Mouse (Mus musculus) neural tube, embryonic 15.5 days (tissue): ENCODE data around the gene Npb. TPM values are rescaled to one million over a fixed set of nuclear protein-coding genes. Genes with fewer than 3 reads are reported as not detected.

ENCODE experiments used
- ATAC-seq: fragments of 200-750 bp; cut with Nextera tagmentation; 2 replicates; pipeline ENCODE4 v1.8.0; 2017; ENCODE audit warnings: mild to moderate bottlenecking, moderate TSS enrichment, moderate library complexity; ENCODE audit not compliant: low FRiP score
- H3K27ac ChIP-seq: fragments of 300-500 bp; sonication (generic); replicated peaks from 2 replicates; pipeline ENCODE4 v1.5.1; 2015; ENCODE audit warnings: mild to moderate bottlenecking, inconsistent platforms
- H3K27me3 ChIP-seq: fragments of 300-500 bp; sonication (generic); replicated peaks from 2 replicates; pipeline ENCODE4 v1.6.1; 2015; ENCODE audit warnings: inconsistent platforms
- H3K36me3 ChIP-seq: fragments of 300-500 bp; sonication (generic); 2 replicates; pipeline ENCODE4 v1.6.1; 2015; ENCODE audit warnings: inconsistent platforms
- H3K4me1 ChIP-seq: fragments of 300-500 bp; sonication (generic); 2 replicates; pipeline ENCODE4 v1.6.1; 2015; ENCODE audit warnings: inconsistent platforms
- H3K4me2 ChIP-seq: fragments of 300-500 bp; sonication (generic); 2 replicates; pipeline ENCODE4 v1.6.1; 2015; ENCODE audit warnings: inconsistent platforms, mild to moderate bottlenecking, moderate library complexity
- H3K4me3 ChIP-seq: fragments of 300-500 bp; sonication (generic); replicated peaks from 2 replicates; pipeline ENCODE4 v1.5.1; 2015; ENCODE audit warnings: mild to moderate bottlenecking, inconsistent platforms
- H3K9ac ChIP-seq: fragments of 300-500 bp; sonication (generic); replicated peaks from 2 replicates; pipeline ENCODE4 v1.6.1; 2015; ENCODE audit warnings: mild to moderate bottlenecking, inconsistent platforms
- H3K9me3 ChIP-seq: fragments of 300-500 bp; sonication (generic); replicated peaks from 2 replicates; pipeline ENCODE4 v1.6.1; 2016; ENCODE audit warnings: inconsistent platforms
- WGBS: fragments of 180-500 bp; shearing (Covaris S2); methylation state at CpG from one replicate; pipeline ENCODE4 v1.1.7; 2015; ENCODE audit warnings: mixed read lengths; 5-methylcytosine and 5-hydroxymethylcytosine counted together
- polyA plus RNA-seq: library from polyadenylated mRNA; unstranded; fragments of >200 nt; fragmentation: Nextera tagmentation; extraction: Ambion mirVana; gene quantifications from 2 replicates; pipeline ENCODE4 v1.2.1, GENCODE M21; 2015

Npb gene
- polyA plus RNA-seq, 1 experiment from 2014 or later = 0.86 TPM

DNA sequence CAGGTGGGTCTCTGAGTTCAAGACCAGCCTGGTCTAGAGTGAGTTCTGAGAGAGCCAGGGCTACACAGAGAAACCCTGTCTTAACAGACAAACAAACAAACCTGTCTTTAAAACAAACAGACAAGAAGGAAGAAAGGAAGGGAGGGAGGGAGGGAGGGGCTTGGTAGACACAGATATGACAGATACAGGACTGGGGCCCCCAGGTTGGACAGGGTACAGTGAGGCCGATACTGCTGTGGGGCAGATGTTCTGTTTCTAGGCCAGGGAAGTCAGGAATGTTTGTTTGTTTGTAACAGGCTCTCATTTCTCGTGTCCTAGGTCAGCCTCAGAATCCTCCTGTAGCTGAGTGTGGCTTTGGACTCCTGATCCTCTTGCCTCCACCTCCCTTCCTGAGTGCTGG is 4.7 kb upstream of the Npb start:
- Histone ChIP-seq H3K4me3 (no peak overlapping the region), H3K4me1 (peaks cover 16% of the 10 kb centered on the region), H3K9ac (no peak overlapping the region), H3K27ac (no peak overlapping the region), H3K27me3 (no peaks in the 10 kb centered on the region), H3K36me3 (peaks cover 58% of the 10 kb centered on the region), H3K4me2 (no peak overlapping the region), H3K9me3 (no peaks in the 10 kb centered on the region)
- ATAC-seq = no peak
- WGBS = 90% methylated on average over 2 of the region's 2 CpGs

DNA sequence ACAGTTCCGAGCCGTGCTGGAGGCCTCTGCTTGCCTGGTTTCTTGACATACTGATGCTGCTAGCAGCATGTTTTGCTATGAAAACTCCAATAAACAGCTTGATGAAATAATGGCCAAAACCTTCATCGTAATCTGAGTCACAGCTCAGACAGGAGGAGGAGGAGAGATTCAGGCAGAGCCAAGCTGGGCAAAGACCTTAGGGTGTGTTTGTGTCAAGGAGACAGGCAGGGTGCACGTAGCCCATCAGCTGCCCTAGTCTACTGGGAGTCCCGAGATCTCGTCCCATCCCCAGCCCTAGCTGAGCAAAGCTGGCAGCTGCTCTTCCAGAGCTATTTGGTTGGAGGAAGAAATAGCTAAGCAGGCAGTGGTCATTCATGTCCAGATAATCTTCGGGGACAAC is 2.6 kb upstream of the Npb start:
- ATAC-seq = no peak
- H3K4me3 ChIP-seq = no peak overlapping the region
- H3K4me1 ChIP-seq = peaks cover 12% of the 10 kb centered on the region
- H3K27me3 ChIP-seq = peaks cover 3% of the 10 kb centered on the region; the same call in 1 of the 2 replicates
- no peak overlapping the region for H3K4me2 ChIP-seq
- 92% methylated on average over 7 of the region's 7 CpGs for WGBS
- H3K9ac ChIP-seq = no peak overlapping the region
- peaks cover 65% of the 10 kb centered on the region for H3K36me3 ChIP-seq
- no peaks in the 10 kb centered on the region for H3K9me3 ChIP-seq
- no peak overlapping the region for H3K27ac ChIP-seq

DNA sequence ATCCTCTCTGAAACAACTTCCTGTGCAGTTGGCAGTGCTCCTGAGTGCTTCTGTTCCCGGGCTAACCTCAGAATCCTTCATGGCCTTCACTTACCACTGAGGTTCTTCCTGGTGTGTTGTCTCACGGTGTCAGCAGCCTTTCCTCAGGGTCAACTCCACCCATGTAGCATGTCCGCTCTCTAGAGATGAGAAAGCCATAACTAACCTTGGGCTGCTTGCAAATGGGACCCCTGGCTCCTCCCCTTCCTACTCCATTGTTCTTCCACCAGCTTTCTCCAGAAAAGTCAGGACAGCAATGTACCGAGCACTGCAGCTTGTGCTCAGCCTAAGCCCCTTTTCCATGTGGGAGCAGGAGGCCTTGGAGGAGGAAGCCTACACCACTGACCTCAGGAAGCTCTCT is 1.5 kb upstream of the Npb start:
- Histone ChIP-seq H3K9me3 (no peaks in the 10 kb centered on the region), H3K9ac (no peak overlapping the region), H3K4me1 (peaks cover 12% of the 10 kb centered on the region), H3K4me3 (no peak overlapping the region), H3K36me3 (peaks cover 70% of the 10 kb centered on the region), H3K27me3 (peaks cover 3% of the 10 kb centered on the region; the same call in 1 of the 2 replicates), H3K27ac (no peak overlapping the region), H3K4me2 (no peak overlapping the region)
- no peak for ATAC-seq
- WGBS = 75% methylated on average over 4 of the region's 4 CpGs

DNA sequence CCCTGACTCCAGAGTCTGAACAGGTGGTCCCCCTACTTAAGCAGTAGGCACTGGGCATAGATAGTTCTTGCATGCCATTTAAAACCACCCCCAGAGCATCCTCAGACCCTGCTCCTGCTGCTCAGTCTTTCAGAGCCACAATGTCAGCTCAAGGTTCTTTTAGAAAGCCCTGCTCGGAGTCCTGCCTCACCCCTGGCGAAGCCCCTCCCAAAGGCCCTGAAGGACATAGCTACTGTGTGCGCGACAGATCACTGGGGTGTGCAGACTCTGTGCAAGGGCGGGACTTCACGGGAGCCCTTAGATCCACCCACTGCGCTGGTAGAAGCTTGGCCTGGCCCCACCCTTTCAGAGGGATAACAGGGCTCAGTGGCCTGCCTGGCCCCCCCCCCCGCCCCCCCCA is 973 bp downstream of the Npb start:
- no peaks in the 10 kb centered on the region for H3K9me3 ChIP-seq
- ATAC-seq = no peak
- H3K36me3 ChIP-seq = peaks cover 71% of the 10 kb centered on the region
- H3K27me3 ChIP-seq = peaks cover 3% of the 10 kb centered on the region; the same call in 1 of the 2 replicates
- WGBS = 36% methylated on average over 8 of the region's 8 CpGs
- H3K4me2 ChIP-seq = 0 out of 2 replicates have a peak overlapping the region, but pooled peaks have one; percentile 56
- H3K27ac ChIP-seq = no peak overlapping the region
- no peak overlapping the region for H3K9ac ChIP-seq
- no peak overlapping the region for H3K4me3 ChIP-seq
- H3K4me1 ChIP-seq = peaks cover 12% of the 10 kb centered on the region

DNA sequence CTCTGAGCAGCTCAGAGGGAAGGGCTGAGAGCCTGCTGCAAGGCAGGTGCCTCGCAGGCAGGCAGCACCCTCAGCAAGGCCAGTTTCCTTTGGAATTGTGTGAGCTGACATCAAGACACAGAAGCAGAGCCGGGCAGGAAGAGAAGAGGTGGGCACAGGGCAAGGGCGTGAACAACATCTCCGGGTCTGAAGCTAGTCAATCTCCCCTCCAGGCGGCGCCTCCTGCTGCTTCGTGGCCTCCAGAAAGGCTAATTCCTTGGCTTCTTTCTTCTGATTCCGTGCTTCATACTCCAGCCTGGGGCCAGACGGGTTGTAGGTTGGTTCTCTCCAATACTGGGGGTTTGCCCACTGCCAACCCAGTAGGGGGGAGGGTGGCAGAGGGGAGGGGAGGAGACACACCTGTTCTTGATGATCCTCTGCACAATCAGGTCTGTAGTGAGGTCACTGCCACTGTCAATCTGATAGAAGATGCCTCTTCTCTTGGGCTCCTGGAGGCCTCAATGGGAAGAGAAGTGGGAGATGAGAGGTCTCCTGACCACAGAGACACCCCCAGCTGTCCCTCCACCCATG is 2.3 kb downstream of the Npb start:
- H3K4me3 ChIP-seq = no peak overlapping the region

DNA sequence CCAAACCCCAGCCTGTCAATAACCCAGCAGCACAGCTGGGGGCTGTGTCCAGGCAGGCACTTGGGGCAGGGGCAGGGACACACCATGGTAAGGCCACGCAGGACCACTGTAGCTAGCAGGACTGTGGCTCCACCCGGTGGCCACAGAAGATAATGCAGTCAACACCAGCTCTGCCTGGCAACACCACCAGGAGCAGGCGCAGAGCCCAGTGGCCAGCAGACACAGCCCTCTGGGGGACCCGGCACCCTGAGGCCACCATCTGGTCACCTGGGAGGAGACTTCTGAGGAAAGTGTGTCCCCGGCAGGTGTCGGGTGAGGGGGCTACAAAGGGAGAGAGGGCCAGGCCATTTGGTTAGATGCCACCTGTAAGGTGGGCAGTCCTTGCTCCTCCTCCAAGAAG is 4.5 kb downstream of the Npb start:
- no peak overlapping the region for H3K4me2 ChIP-seq
- peaks cover 3% of the 10 kb centered on the region; the same call in 1 of the 2 replicates for H3K27me3 ChIP-seq
- peaks cover 35% of the 10 kb centered on the region for H3K4me1 ChIP-seq
- peaks cover 49% of the 10 kb centered on the region for H3K36me3 ChIP-seq
- no peak overlapping the region for H3K9ac ChIP-seq
- no peak for ATAC-seq
- no peaks in the 10 kb centered on the region for H3K9me3 ChIP-seq
- H3K4me3 ChIP-seq = no peak overlapping the region
- no peak overlapping the region for H3K27ac ChIP-seq
- WGBS = 54% methylated on average over 6 of the region's 6 CpGs

More for the DNA sequence above, 2.3 kb downstream of the Npb start:
- Histone ChIP-seq H3K4me2 (no peak overlapping the region), H3K27ac (no peak overlapping the region), H3K9me3 (no peaks in the 10 kb centered on the region), H3K4me1 (peaks cover 20% of the 10 kb centered on the region), H3K27me3 (peaks cover 3% of the 10 kb centered on the region; the same call in 1 of the 2 replicates), H3K36me3 (peaks cover 62% of the 10 kb centered on the region), H3K9ac (no peak overlapping the region)
- ATAC-seq = no peak
- WGBS = 81% methylated on average over 9 of the region's 9 CpGs

DNA sequence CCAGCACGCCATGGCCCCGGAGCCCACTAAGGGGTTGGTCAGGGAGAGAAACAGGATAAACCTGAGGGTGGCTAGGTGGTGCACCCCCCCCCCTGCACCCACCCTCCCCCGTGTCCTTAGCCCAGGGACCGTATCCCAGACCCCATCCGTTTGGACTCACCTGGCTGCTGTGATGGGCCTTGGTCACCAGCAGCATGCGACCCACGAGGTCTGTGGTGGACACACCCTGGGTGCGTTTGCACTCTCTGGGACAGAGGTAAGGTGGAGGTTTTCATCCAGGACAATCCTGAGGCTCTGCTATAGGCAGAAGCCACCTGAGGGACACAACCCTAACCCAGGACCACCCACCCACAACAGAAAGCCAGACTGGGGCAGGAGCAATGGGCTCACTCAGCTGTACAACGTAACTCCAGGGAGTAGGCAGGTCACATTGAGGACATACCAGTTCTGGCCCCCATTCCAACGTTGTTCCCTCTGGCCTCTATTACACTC is 5.2 kb downstream of the Npb start:
- no peak overlapping the region for H3K4me2 ChIP-seq
- no peak overlapping the region for H3K4me3 ChIP-seq
- H3K9me3 ChIP-seq = no peaks in the 10 kb centered on the region
- peaks cover 3% of the 10 kb centered on the region; the same call in 1 of the 2 replicates for H3K27me3 ChIP-seq
- peaks cover 35% of the 10 kb centered on the region for H3K4me1 ChIP-seq
- H3K9ac ChIP-seq = no peak overlapping the region
- no peak overlapping the region for H3K27ac ChIP-seq
- peaks cover 54% of the 10 kb centered on the region for H3K36me3 ChIP-seq
- WGBS = 87% methylated on average over 10 of the region's 10 CpGs
- no peak for ATAC-seq

DNA sequence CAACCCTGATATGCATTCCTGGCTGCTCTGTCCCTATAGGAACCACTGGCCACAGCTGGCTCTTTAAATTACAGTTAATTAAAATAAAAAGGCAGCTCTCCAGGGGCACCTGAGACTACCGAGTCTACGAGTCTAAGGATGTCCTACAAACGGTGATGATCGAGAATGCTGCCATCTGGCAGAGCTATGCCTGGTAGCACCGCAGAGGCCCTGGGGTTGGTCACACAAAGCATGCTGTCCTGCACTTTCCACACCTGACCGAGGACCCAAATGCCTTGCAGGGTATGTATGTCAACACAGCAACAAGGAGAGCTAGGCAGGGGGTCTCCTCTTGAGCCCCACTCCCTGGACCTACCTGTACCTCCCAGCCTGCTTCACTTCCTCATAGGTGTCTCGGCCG is 5.7 kb downstream of the Npb start:
- Histone ChIP-seq H3K27ac (no peak overlapping the region), H3K36me3 (peaks cover 58% of the 10 kb centered on the region), H3K4me1 (peaks cover 31% of the 10 kb centered on the region), H3K27me3 (peaks cover 3% of the 10 kb centered on the region; the same call in 1 of the 2 replicates), H3K9ac (no peak overlapping the region), H3K9me3 (no peaks in the 10 kb centered on the region), H3K4me3 (no peak overlapping the region), H3K4me2 (no peak overlapping the region)
- 64% methylated on average over 8 of the region's 8 CpGs for WGBS
- ATAC-seq = no peak

DNA sequence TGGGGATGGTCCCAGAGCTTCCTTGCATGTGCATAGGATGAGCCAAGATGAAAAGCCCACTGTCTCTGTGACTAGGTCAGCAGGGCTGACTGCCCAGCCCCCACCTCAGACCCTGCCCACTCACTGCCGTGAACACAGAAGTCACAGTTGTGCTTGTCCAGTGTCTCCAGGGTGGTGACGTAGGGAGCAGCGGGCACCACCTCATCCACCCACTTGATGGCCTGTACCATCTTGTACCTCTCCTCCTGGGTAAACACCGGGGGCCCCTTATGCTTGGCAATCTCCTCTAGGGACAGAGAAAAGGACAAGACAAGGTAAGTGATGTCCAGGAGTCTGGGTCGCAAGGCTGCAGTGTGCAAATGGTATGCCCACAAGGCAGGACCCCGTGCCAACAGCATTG is 6.9 kb downstream of the Npb start:
- peaks cover 27% of the 10 kb centered on the region for H3K4me1 ChIP-seq
- 98% methylated on average over 6 of the region's 6 CpGs for WGBS
- H3K27me3 ChIP-seq = no peaks in the 10 kb centered on the region
- H3K9ac ChIP-seq = no peak overlapping the region
- H3K36me3 ChIP-seq = peaks cover 61% of the 10 kb centered on the region
- H3K27ac ChIP-seq = no peak overlapping the region
- no peak for ATAC-seq
- no peak overlapping the region for H3K4me3 ChIP-seq
- H3K4me2 ChIP-seq = no peak overlapping the region
- no peaks in the 10 kb centered on the region for H3K9me3 ChIP-seq

DNA sequence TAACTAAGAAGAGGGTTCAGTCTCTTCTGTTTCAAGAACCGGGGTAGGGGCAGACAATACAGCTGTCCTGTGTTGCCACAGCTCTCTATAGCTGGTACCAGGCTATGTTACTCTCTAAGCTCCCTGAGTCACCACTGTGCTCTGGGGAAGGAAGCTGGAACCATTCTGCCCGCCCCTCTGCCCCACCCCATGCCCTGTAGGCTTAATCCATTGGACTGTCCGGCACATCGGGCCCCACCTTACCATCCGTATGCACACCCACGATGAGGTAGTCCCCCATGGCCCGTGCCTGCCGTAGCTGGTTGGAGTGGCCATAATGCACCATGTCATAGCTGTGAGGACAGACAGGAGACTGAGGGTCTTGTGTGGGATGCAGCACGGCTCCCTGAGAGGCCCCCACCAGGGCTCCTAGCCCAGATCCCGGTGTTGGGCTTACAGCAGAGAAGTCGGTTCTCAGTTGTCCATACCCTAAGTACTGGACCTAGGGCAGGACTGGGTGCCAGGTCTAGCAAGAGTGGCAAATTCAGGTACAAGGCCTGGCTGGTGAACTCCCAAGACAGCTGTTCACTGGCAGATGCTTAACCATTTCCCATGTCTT is 7.4 kb downstream of the Npb start:
- H3K4me1 ChIP-seq = peaks cover 27% of the 10 kb centered on the region
- no peak overlapping the region for H3K27ac ChIP-seq
- no peaks in the 10 kb centered on the region for H3K9me3 ChIP-seq
- no peaks in the 10 kb centered on the region for H3K27me3 ChIP-seq
- 92% methylated on average over 11 of the region's 11 CpGs for WGBS
- H3K36me3 ChIP-seq = peaks cover 61% of the 10 kb centered on the region
- no peak for ATAC-seq
- H3K9ac ChIP-seq = no peak overlapping the region
- H3K4me2 ChIP-seq = peak overlapping the region; percentile 82
- H3K4me3 ChIP-seq = no peak overlapping the region

DNA sequence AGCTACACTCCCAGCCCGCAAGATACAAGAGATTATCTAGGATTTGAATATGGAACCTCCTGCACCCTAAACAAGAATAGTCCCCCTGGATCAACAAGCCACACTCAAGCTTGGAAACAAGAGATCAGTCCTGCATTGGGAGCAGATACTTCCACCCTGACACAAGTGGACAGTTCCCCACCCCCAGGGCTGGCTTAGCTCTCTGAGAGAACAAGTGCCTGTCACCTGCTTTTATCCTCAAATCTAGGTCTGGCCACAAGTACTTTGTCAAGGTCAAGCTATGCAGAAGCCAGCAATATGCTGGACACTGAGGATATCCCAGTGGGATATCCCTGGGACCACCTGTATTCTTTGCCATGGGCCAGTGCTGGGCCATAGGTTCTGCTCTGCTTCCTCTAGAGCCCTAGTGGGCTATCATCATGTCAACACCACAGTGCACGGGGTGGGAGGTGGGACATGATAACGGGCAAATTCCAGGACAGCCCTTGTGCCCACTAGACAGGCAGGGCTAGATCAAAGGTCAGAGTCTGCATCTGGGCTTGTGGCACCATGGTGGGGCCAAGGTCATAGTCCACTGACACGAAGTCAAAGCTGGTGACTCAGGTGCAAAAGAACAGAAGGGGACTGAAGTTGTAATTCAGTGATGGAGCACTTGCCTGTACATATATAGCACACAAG is 8.5 kb downstream of the Npb start:
- H3K9ac ChIP-seq = peak overlapping the region; percentile 85
- peaks cover 27% of the 10 kb centered on the region for H3K4me1 ChIP-seq
- peak overlapping the region; percentile 82 for H3K4me2 ChIP-seq
- 48% methylated on average over 4 of the region's 4 CpGs for WGBS
- H3K9me3 ChIP-seq = no peaks in the 10 kb centered on the region
- ATAC-seq = no peak
- no peaks in the 10 kb centered on the region for H3K27me3 ChIP-seq
- H3K4me3 ChIP-seq = peak overlapping the region; percentile 92
- peak overlapping the region; percentile 93 for H3K27ac ChIP-seq
- H3K36me3 ChIP-seq = peaks cover 60% of the 10 kb centered on the region
